Mouse (Mus musculus) limb, embryonic 14.5 days (tissue): Measurements from ENCODE around the gene Igf2bp2. TPM values are rescaled to one million over a fixed set of nuclear protein-coding genes. Genes with fewer than 3 reads are reported as not detected.

ENCODE experiments used
- ATAC-seq: fragments of 200-750 bp; cut with Nextera tagmentation; 2 replicates; pipeline ENCODE4 v1.8.0; 2017; ENCODE audit warnings: low read depth, moderate number of reproducible peaks, moderate TSS enrichment; ENCODE audit not compliant: low FRiP score
- DNase-seq: peaks from one replicate; pipeline ENCODE4 v3.0.0-alpha.2; 2015; ENCODE audit warnings: low spot score
- H3K27ac ChIP-seq: fragments of 300-500 bp; sonication (generic); replicated peaks from 2 replicates; pipeline ENCODE4 v1.5.1; 2014; ENCODE audit warnings: low read depth, mild to moderate bottlenecking, low read length, moderate library complexity, mixed read lengths
- H3K27me3 ChIP-seq: fragments of 300-500 bp; sonication (generic); 2 replicates; pipeline ENCODE4 v1.6.1; 2014; ENCODE audit warnings: low read length, mixed read lengths; ENCODE audit not compliant: control insufficient read depth, insufficient read depth
- H3K36me3 ChIP-seq: fragments of 300-500 bp; sonication (generic); 2 replicates; pipeline ENCODE4 v1.6.1; 2014; ENCODE audit warnings: mild to moderate bottlenecking, low read length, moderate library complexity, mixed read lengths; ENCODE audit not compliant: control insufficient read depth, insufficient read depth
- H3K4me1 ChIP-seq: fragments of 300-500 bp; sonication (generic); 2 replicates; pipeline ENCODE4 v1.6.1; 2014; ENCODE audit warnings: antibody characterized with exemption, low read length, mixed read lengths; ENCODE audit not compliant: control insufficient read depth, insufficient read depth
- H3K4me2 ChIP-seq: fragments of 300-500 bp; sonication (generic); replicated peaks from 2 replicates; pipeline ENCODE4 v1.6.1; 2014; ENCODE audit warnings: low read depth, mild to moderate bottlenecking, low read length, moderate library complexity; ENCODE audit not compliant: severe bottlenecking
- H3K4me3 ChIP-seq: fragments of 300-500 bp; sonication (generic); replicated peaks from 2 replicates; pipeline ENCODE4 v1.5.1; 2014; ENCODE audit warnings: low read length
- H3K9ac ChIP-seq: fragments of 300-500 bp; sonication (generic); 2 replicates; pipeline ENCODE4 v1.6.1; 2014; ENCODE audit warnings: mild to moderate bottlenecking, low read depth, low read length, moderate library complexity; ENCODE audit not compliant: severe bottlenecking
- H3K9me3 ChIP-seq: fragments of 300-500 bp; sonication (generic); 2 replicates; pipeline ENCODE4 v1.6.1; 2016; ENCODE audit warnings: low read length; ENCODE audit not compliant: control insufficient read depth
- POLR2A ChIP-seq: fragments of 200-500 bp; IDR thresholded peaks from 2 replicates; pipeline ENCODE4 v1.8.0; 2012; ENCODE audit warnings: inconsistent platforms, mild to moderate bottlenecking, moderate library complexity, borderline replicate concordance; ENCODE audit not compliant: insufficient read depth, insufficient read length; ENCODE audit errors: extremely low read depth
- WGBS: fragments of 180-500 bp; shearing (Covaris S2); extraction: QIAGEN DNeasy Blood & Tissue Kit; methylation state at CpG from one replicate; pipeline ENCODE4 v1.1.7; 2014; 5-methylcytosine and 5-hydroxymethylcytosine counted together
- polyA plus RNA-seq, 2 experiments: library from polyadenylated mRNA; depleted of rRNA in 1 of 2; stranded (reverse) in 1 of 2; unstranded in 1 of 2; fragments of >200 nt; fragmentation: Nextera tagmentation in 1 of 2; extraction: Ambion mirVana in 1 of 2; gene quantifications; 2 replicates each; pipeline versions ENCODE4 v1.2.1 to v1.2.3; 2012 to 2014

The Igf2bp2 gene
- polyA plus RNA-seq, 2 experiments = 58.7 to 91.2 TPM

DNA sequence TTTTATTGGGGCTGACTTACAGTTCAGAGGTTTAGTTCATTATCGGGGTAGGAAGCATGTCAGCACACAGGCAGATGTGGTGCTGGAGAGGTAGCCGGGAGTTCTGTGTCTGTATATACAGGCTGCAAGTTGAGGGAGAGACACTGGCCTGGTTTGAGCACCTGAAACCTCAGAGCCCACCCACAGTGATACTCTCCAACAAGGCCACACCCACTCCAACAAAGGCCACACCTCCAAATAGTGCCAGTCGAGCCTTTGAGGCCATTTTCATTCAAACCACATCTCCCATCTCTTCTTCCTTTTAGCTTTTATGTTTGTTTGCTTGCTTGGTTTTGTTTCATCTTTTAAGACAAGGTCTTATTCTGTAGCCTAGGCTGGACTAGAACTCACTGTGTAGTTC, 22.3 kb upstream of the Igf2bp2 start:
- ATAC-seq (no peak), DNase-seq (no peak)
- no peak for TF ChIP-seq POLR2A
- Histone ChIP-seq H3K27me3 (no peaks in the 10 kb centered on the region), H3K9me3 (no peaks in the 10 kb centered on the region), H3K4me2 (no peak overlapping the region), H3K9ac (no peak overlapping the region), H3K36me3 (no peaks in the 10 kb centered on the region), H3K4me1 (no peaks in the 10 kb centered on the region), H3K4me3 (no peak overlapping the region), H3K27ac (no peak overlapping the region)
- 80% methylated on average over 3 of the region's 3 CpGs for WGBS

DNA sequence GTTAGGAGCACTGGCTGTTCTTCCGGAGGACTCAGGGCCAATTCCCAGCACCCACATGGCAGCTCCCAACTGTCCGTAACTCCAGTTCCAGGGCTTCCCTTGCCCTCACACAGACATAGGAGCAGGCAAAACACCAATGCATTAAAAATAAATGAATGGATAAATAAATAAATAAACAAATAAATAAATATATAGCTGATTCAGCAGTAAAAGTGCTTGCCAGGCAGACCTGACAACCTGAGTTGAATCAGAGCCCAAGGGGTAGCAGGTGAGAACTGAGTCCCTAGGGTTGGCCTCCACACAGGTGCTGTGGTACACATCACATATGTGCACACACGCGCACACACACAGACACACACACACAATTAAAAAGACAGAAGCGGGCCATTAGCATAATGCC, 21.0 kb upstream of the Igf2bp2 start:
- no peak for DNase-seq
- Histone ChIP-seq H3K9me3 (no peaks in the 10 kb centered on the region), H3K36me3 (no peaks in the 10 kb centered on the region), H3K9ac (no peak overlapping the region), H3K4me2 (no peak overlapping the region), H3K27ac (no peak overlapping the region), H3K4me3 (no peak overlapping the region), H3K4me1 (no peaks in the 10 kb centered on the region), H3K27me3 (no peaks in the 10 kb centered on the region)
- no peak for TF ChIP-seq POLR2A
- no peak for ATAC-seq
- 92% methylated on average over 5 of the region's 5 CpGs for WGBS

DNA sequence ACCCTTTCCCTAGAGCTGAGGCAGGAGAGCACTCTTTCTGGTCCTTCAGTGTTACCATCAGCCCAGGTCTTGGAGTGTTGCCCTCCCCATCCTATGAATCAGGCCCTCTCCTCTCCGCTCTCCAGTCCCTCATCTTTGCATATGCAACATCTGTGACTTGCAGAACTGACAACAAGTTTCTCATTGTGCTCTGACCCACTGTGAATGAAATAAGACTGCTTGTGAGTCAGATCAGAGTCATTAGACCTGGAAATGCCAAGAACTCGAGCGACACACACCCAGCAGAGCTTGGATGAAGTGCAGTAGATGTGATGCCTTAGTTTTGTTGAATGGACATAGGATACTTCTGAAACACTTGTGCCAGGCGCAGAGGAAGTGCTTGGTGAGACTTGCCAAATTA, 19.2 kb upstream of the Igf2bp2 start:
- Histone ChIP-seq H3K27ac (no peak overlapping the region), H3K9ac (no peak overlapping the region), H3K4me1 (no peaks in the 10 kb centered on the region), H3K4me2 (no peak overlapping the region), H3K4me3 (no peak overlapping the region), H3K9me3 (no peaks in the 10 kb centered on the region), H3K36me3 (no peaks in the 10 kb centered on the region), H3K27me3 (no peaks in the 10 kb centered on the region)
- no peak for ATAC-seq
- WGBS = 83% methylated on average over 4 of the region's 4 CpGs
- DNase-seq = no peak
- TF ChIP-seq POLR2A = no peak

DNA sequence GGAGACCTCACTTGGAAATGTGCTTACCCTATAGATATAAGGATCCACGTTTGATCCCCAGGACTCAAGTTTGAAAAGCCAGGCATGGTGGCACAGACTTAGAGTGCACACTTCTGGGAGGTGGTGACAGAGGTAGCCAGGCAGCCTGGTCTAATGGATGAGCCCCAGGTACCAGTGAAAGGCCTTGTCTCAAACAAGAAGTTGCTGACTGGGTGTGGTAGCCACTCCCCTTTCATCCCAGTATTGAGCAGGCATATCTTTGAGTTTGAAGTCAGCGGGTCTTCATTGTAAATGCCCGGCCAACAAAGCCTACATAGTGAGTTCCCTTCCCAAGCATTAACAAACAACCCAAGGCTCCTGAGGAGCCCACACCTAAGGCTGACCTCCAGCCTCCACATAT, 15.7 kb upstream of the Igf2bp2 start:
- H3K9ac ChIP-seq = no peak overlapping the region
- H3K4me3 ChIP-seq = no peak overlapping the region
- H3K4me1 ChIP-seq = no peaks in the 10 kb centered on the region
- peaks cover 4% of the 10 kb centered on the region; the same call in 1 of the 2 replicates for H3K9me3 ChIP-seq
- H3K36me3 ChIP-seq = no peaks in the 10 kb centered on the region
- no peak for TF ChIP-seq POLR2A
- 75% methylated on average over 3 of the region's 3 CpGs for WGBS
- ATAC-seq (no peak), DNase-seq (no peak)
- H3K27ac ChIP-seq = no peak overlapping the region
- H3K4me2 ChIP-seq = no peak overlapping the region
- H3K27me3 ChIP-seq = no peaks in the 10 kb centered on the region

DNA sequence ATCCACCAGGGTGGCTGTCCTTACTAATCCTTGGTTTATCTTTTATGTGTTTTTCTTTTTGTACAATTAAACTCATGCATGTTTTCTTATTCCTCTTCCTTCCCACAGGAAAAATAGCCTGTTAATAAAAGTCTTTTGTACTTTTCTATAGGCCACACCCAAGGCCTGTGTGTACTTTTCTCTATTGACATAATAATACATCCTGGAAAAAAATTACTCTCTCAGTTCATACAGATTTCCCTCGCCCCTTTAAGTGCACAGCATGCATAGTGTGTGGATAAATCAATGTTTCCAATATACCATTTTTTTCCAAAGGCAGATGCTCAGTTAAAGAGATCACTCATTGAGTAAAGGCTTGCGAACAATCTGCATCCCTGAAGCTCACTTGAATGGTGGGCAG, 14.9 kb upstream of the Igf2bp2 start:
- DNase-seq (no peak), ATAC-seq (no peak)
- Histone ChIP-seq H3K4me1 (no peaks in the 10 kb centered on the region), H3K27me3 (no peaks in the 10 kb centered on the region), H3K4me2 (no peak overlapping the region), H3K9me3 (peaks cover 4% of the 10 kb centered on the region; the same call in 1 of the 2 replicates), H3K27ac (no peak overlapping the region), H3K36me3 (no peaks in the 10 kb centered on the region), H3K9ac (no peak overlapping the region), H3K4me3 (no peak overlapping the region)
- no peak for TF ChIP-seq POLR2A
- 78% methylated on average over 2 of the region's 2 CpGs for WGBS

DNA sequence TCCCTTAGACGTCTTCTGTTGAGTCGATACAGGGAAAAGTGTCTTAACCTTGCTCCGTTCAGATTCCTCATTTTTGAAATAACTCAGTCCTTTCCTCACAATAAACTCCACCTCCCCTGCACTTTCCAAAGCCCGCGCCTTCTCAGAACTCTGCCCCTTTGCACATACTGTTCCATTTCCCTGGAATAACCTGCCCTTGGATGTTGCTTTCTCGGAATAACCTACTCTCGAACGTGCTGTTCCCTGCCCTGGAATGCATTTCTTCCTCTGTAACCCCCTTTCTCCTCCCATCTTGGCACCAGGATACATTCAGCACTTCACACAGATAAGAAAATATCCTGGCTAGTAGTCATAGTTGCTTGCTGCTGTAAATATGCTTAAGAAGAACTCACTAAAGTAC, 5.6 kb upstream of the Igf2bp2 start:
- no peak for ATAC-seq
- DNase-seq = no peak
- Histone ChIP-seq H3K9ac (no peak overlapping the region), H3K4me1 (peaks cover 6% of the 10 kb centered on the region; the same call in 1 of the 2 replicates), H3K27ac (no peak overlapping the region), H3K4me2 (no peak overlapping the region), H3K9me3 (no peaks in the 10 kb centered on the region), H3K4me3 (no peak overlapping the region), H3K27me3 (no peaks in the 10 kb centered on the region), H3K36me3 (no peaks in the 10 kb centered on the region)
- WGBS = 91% methylated on average over 8 of the region's 8 CpGs
- no peak for TF ChIP-seq POLR2A
